Comparison of ENCODE assay signal across 28 mouse cellular contexts in the genomic region with DNA sequence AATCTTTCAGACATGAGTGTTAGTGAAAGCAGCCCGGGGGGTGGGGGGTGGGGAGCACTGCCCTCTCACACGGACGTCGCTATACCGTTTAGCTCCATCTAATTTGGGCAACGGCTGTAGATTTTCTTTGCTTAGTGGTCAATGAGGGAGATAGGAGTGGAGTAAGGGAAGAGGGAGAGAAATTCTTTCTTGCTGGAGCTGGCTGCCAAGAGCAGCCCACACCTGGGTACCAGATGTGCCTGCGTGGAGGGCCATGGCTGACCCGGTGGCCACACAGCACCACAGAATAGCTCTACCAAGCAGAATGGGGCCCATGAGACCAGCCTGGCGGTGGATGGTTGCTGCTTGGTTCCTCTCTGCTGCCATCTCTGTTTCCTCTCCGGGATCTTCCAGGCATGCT. TPM values are rescaled to one million over a fixed set of nuclear protein-coding genes. Genes with fewer than 3 reads are reported as not detected.
A peak's percentile ranks its signal among the peaks of the same experiment; 100 is the strongest.
DNase-seq lines count a peak whose midpoint lies in the region; ATAC-seq lines count a peak whose summit lies in the region.
"Had no signal": no experiment of that assay in that cellular context is flagged by ENCODE, and none has a peak within 500 bp of the region (broad histone marks: within the 10 kb centered on the region; RNA-seq: fewer than 3 reads in every experiment).

No protein-coding gene starts in this region.

- no peak overlapping the region for H3K27ac ChIP-seq in neural tube, embryonic 15.5 days (replicated peaks)
- H3K27ac ChIP-seq in limb, embryonic 11.5 days (replicated peaks; ENCODE audit: low read depth, low read length): peak overlapping the region; percentile 77
- H3K27ac ChIP-seq: forebrain, embryonic 13.5 days; heart, embryonic 10.5 days; hindbrain, embryonic 15.5 days; macrophage had no signal

- H3K4me3 ChIP-seq in neural tube, embryonic 15.5 days (replicated peaks): no peak overlapping the region
- no peak overlapping the region for H3K4me3 ChIP-seq in limb, embryonic 11.5 days (ENCODE audit: low read depth, low read length)
- H3K4me3 ChIP-seq: forebrain, embryonic 13.5 days; heart, embryonic 10.5 days; hindbrain, embryonic 15.5 days had no signal

- H3K4me2 ChIP-seq in neural tube, embryonic 15.5 days: no peak overlapping the region
- H3K4me2 ChIP-seq in limb, embryonic 11.5 days (ENCODE audit: low read depth, severe bottlenecking): no peak overlapping the region
- H3K4me2 ChIP-seq: forebrain, embryonic 13.5 days; hindbrain, embryonic 15.5 days had no signal

- H3K27me3 ChIP-seq in neural tube, embryonic 15.5 days (replicated peaks): peaks cover 47% of the 10 kb centered on the region
- no peaks in the 10 kb centered on the region for H3K27me3 ChIP-seq in limb, embryonic 11.5 days (ENCODE audit: control insufficient read depth, insufficient read depth, low read length)

- no peak overlapping the region for H3K9ac ChIP-seq in neural tube, embryonic 15.5 days (replicated peaks)
- no peak overlapping the region; the same call in 1 of the 2 replicates for H3K9ac ChIP-seq in limb, embryonic 11.5 days (ENCODE audit: low read length)
- H3K9ac ChIP-seq: forebrain, embryonic 13.5 days; hindbrain, embryonic 15.5 days had no signal

- no peaks in the 10 kb centered on the region for H3K36me3 ChIP-seq in neural tube, embryonic 15.5 days
- no peaks in the 10 kb centered on the region for H3K36me3 ChIP-seq in limb, embryonic 11.5 days (ENCODE audit: control insufficient read depth, insufficient read depth, low read length)
- H3K36me3 ChIP-seq: heart, embryonic 10.5 days; hindbrain, embryonic 15.5 days had no signal

- H3K4me1 ChIP-seq in neural tube, embryonic 15.5 days: 0 out of 2 replicates have a peak, but pooled peaks cover 5% of the 10 kb centered on the region
- peaks cover 3% of the 10 kb centered on the region; the same call in 1 of the 2 replicates for H3K4me1 ChIP-seq in limb, embryonic 11.5 days (ENCODE audit: control insufficient read depth, insufficient read depth, low read length)
- H3K4me1 ChIP-seq: hindbrain, embryonic 15.5 days had no signal

- no peak for ATAC-seq in neural tube, embryonic 15.5 days (ENCODE audit: low FRiP score)
- peak; percentile 68 for ATAC-seq in limb, embryonic 11.5 days (ENCODE audit: insufficient number of reproducible peaks, low FRiP score, low TSS enrichment, low read depth)
- ATAC-seq: CD4-positive, CD25-positive, alpha-beta regulatory T cell, adult 4 months; forebrain, embryonic 13.5 days had no signal

- peak; percentile 57 for DNase-seq in embryo, embryonic 11 days
- no peak for DNase-seq in embryo, embryonic 9.5 days (ENCODE audit: extremely low spot score)
- peak; percentile 56 for DNase-seq in neural tube, embryonic 10.5 days (ENCODE audit: extremely low spot score, low spot score)
- peak; percentile 78 for DNase-seq in limb, embryonic 11.5 days (ENCODE audit: low spot score)
- no peak for DNase-seq in adrenal gland, postnatal 4 days (ENCODE audit: low spot score in 2 of 2)
- DNase-seq in lung, postnatal 4 days: no peak
- DNase-seq in spleen, adult 12 weeks (ENCODE audit: low spot score): no peak
- DNase-seq: adrenal gland, postnatal 36 days; cerebellum, adult 11-12 months; cerebellum, postnatal 10 days; heart, postnatal 10 days; kidney, adult 8-10 months; kidney, postnatal 10 days; layer of hippocampus, postnatal 36 days had no signal

- no peaks in the 10 kb centered on the region for H3K9me3 ChIP-seq in neural tube, embryonic 15.5 days (replicated peaks)
- H3K9me3 ChIP-seq in limb, embryonic 11.5 days (ENCODE audit: control insufficient read depth, low read length): no peaks in the 10 kb centered on the region
- H3K9me3 ChIP-seq: forebrain, embryonic 13.5 days; heart, embryonic 10.5 days; hindbrain, embryonic 15.5 days had no signal

- WGBS in neural tube, embryonic 15.5 days: 63% methylated on average over 10 of the region's 10 CpGs
- WGBS in limb, embryonic 11.5 days: 30% methylated on average over 10 of the region's 10 CpGs

RNA-seq across cellular contexts. Expression of a gene that starts 21.3 kb away (rescaled TPM):
- polyA plus RNA-seq in neural tube, embryonic 15.5 days (2015; fragmentation: Nextera tagmentation; extraction: Ambion mirVana): 23.7 and 35.3 TPM in 2 replicates
- 0.08 and 0.21 TPM in 2 replicates for polyA plus RNA-seq in limb, embryonic 11.5 days (2014; fragmentation: Nextera tagmentation; extraction: Ambion mirVana)
- total RNA-seq in adrenal gland, postnatal 4 days (2021): 1 to 10 TPM in 1 of 2 experiments, under 1 TPM in 1; 0.42 to 3.8 TPM
- total RNA-seq: adrenal gland, postnatal 36 days; gastrocnemius, adult 8-10 months; heart, postnatal 10 days; liver, adult 2 months had no signal
- polyA plus RNA-seq: CD4-positive, CD25-positive, alpha-beta regulatory T cell, adult 4 months; gonadal fat pad, adult 2 months; intestine, embryonic 14.5 days; liver, adult 2 months; liver, embryonic 16.5 days; lung, embryonic 16.5 days; macrophage; small intestine, adult 2 months; urinary bladder, adult 2 months had no signal

RNA-seq across cellular contexts. Expression of a gene that starts 37.6 kb away (rescaled TPM):
- 22.9 and 23.2 TPM in 2 replicates for polyA plus RNA-seq in neural tube, embryonic 15.5 days (2015; fragmentation: Nextera tagmentation; extraction: Ambion mirVana)
- polyA plus RNA-seq in limb, embryonic 11.5 days (2014; fragmentation: Nextera tagmentation; extraction: Ambion mirVana): 8.0 and 9.1 TPM in 2 replicates
- total RNA-seq in adrenal gland, postnatal 4 days (2021): 10 to 100 TPM; 26.7 to 29.7 TPM

Comparison
In these comparisons a context has a peak if more than half of its experiments do, and no peak if none do; other contexts are left out.
1. DNase-seq: peak in embryo, embryonic 11 days (single experiment), neural tube, embryonic 10.5 days (single experiment) and limb, embryonic 11.5 days (single experiment); none in embryo, embryonic 9.5 days (single experiment), adrenal gland, postnatal 4 days (0 of 2), lung, postnatal 4 days (0 of 2) and spleen, adult 12 weeks (single experiment).
2. RNA of a gene that starts 21.3 kb away (polyA plus RNA-seq): 23.7 to 35.3 TPM in neural tube, embryonic 15.5 days; 0.08 to 0.21 TPM in limb, embryonic 11.5 days; every median in the first group is over 10 times any median in the second.